ENCODE assay signal across 8 mouse cellular contexts in the genomic region with DNA sequence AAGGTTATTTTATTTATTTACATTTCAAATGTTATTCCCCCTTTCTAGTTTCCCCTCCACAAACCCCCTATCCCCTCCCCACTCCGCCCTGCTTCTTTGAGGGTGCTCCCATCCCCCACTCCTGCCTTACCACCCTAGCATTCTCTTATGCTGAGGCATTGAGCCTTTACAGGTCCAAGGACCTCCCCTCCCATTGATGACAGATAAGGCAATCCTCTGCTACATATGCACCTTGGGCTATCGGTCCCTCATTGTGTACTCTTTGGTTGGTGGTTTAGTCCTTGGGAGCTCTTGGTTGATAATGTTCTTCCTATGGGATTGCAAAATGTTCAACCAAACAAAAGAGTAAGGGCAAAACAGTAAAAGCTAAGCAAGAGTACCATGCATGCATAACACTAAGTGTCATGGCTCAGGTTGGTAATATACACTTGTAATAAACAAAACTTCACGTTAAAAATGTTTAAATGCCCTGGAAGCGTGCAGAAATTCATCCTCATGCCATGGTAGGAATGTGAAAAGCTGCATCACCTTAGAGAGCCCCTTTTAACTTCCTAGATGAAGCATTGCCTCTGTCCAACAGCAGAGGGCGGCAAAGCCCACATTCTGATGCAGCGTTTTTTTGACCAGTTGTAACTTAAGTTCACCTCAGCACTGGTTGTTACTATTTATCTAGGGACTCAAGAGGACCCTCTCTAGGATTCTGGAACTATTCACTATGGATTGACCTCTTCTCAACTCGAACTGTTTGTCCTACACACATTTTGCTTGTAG.
DNase-seq lines count a peak whose midpoint lies in the region; ATAC-seq and TF ChIP-seq lines count a peak whose summit lies in the region.
"Had no signal": no experiment of that assay in that cellular context is flagged by ENCODE, and none has a peak within 500 bp of the region (broad histone marks: within the 10 kb centered on the region; RNA-seq: fewer than 3 reads in every experiment).

No protein-coding gene starts in this region.

- no peaks in the 10 kb centered on the region for H3K4me1 ChIP-seq in ES-E14 (ENCODE audit: control insufficient read depth in 2 of 2, insufficient read depth in 2 of 2, low read length in 2 of 2, poor library complexity in 1 of 2)
- H3K4me1 ChIP-seq in hindbrain, embryonic 11.5 days (replicated peaks; ENCODE audit: control insufficient read depth, insufficient read depth, low read length), result no peaks in the 10 kb centered on the region
- H3K4me1 ChIP-seq: heart, embryonic 13.5 days had no signal

- H3K9me3 ChIP-seq in ES-E14 (ENCODE audit: control insufficient read depth, insufficient read depth, low read depth, low read length), result no peaks in the 10 kb centered on the region
- H3K9me3 ChIP-seq in hindbrain, embryonic 11.5 days (ENCODE audit: control insufficient read depth, low read length), result no peaks in the 10 kb centered on the region
- H3K9me3 ChIP-seq: heart, embryonic 13.5 days had no signal

- no peak overlapping the region for H3K9ac ChIP-seq in ES-E14 (ENCODE audit: insufficient read depth, low read depth, low read length, poor library complexity, severe bottlenecking)
- no peak overlapping the region for H3K9ac ChIP-seq in hindbrain, embryonic 11.5 days (ENCODE audit: low read depth, low read length)
- H3K9ac ChIP-seq: heart, embryonic 13.5 days had no signal

- no peak overlapping the region for H3K27ac ChIP-seq in ES-E14 (ENCODE audit: insufficient read depth, low read depth, low read length, poor library complexity, severe bottlenecking)
- H3K27ac ChIP-seq in hindbrain, embryonic 11.5 days (ENCODE audit: low read depth, low read length), result no peak overlapping the region
- H3K27ac ChIP-seq: heart, embryonic 13.5 days had no signal

- ATAC-seq in hindbrain, embryonic 11.5 days (ENCODE audit: low FRiP score), result peak; percentile 47
- peak; percentile 75 for ATAC-seq in megakaryocyte progenitor cell, adult 5-6 weeks (replicated peaks; ENCODE audit: poor library complexity)

- 19% methylated on average over 7 of the region's 7 CpGs for WGBS in hindbrain, embryonic 11.5 days

- DNase-seq in ES-E14 (ENCODE audit: low read depth, low spot score), result peak; percentile 41
- peak; percentile 4 for DNase-seq in adrenal gland, adult 8-10 months
- DNase-seq in embryo, embryonic 11.5 days (ENCODE audit: low read depth, low spot score), result peak; percentile 52
- peak; percentile 75 for DNase-seq in hindbrain, embryonic 11.5 days (ENCODE audit: low spot score)
- peak; percentile 44 to 64 for DNase-seq in layer of hippocampus, postnatal 14 days (ENCODE audit: low spot score in 2 of 2)
- DNase-seq in splenic B cell, adult 2 months (ENCODE audit: low read depth, low spot score), result peak; percentile 21

- in situ Hi-C loops in ES-E14 (cut with MboI; ENCODE audit: low sequenced_read_pairs in 2 of 2, unreplicated experiment in 2 of 2), result no loop called here

- H3K4me3 ChIP-seq in ES-E14 (ENCODE audit: insufficient read depth in 1 of 2, low read depth in 1 of 2, low read length in 2 of 2, poor library complexity in 1 of 2, severe bottlenecking in 1 of 2), result no peak overlapping the region
- no peak overlapping the region for H3K4me3 ChIP-seq in hindbrain, embryonic 11.5 days (ENCODE audit: low read depth, low read length)
- H3K4me3 ChIP-seq: heart, embryonic 13.5 days had no signal

- H3K4me2 ChIP-seq in hindbrain, embryonic 11.5 days (replicated peaks; ENCODE audit: low read depth, low read length), result no peak overlapping the region
- H3K4me2 ChIP-seq: heart, embryonic 13.5 days had no signal

- no peaks in the 10 kb centered on the region for H3K27me3 ChIP-seq in hindbrain, embryonic 11.5 days (ENCODE audit: control insufficient read depth, insufficient read depth, low read length)
- no peaks in the 10 kb centered on the region for H3K27me3 ChIP-seq in splenic B cell, adult 2 months (ENCODE audit: control insufficient read depth, insufficient read depth, low read length, poor library complexity, severe bottlenecking)
- H3K27me3 ChIP-seq: heart, embryonic 13.5 days had no signal

- H3K36me3 ChIP-seq in ES-E14 (ENCODE audit: control insufficient read depth, insufficient read depth, low read length, poor library complexity, severe bottlenecking), result no peaks in the 10 kb centered on the region
- H3K36me3 ChIP-seq in hindbrain, embryonic 11.5 days (ENCODE audit: control insufficient read depth, insufficient read depth, low read length), result no peaks in the 10 kb centered on the region
- no peaks in the 10 kb centered on the region for H3K36me3 ChIP-seq in splenic B cell, adult 2 months (ENCODE audit: control insufficient read depth, insufficient read depth, low read length, poor library complexity, severe bottlenecking)
- H3K36me3 ChIP-seq: heart, embryonic 13.5 days had no signal

TF ChIP-seq in ES-E14, 5 proteins besides CTCF, POLR2A, EP300 and RAD21:
- TF ChIP-seq MAFK (IDR thresholded peaks at IDR 0.05; ENCODE audit: insufficient read depth, low read depth, low read length) (peak; percentile 56; the same call in 1 of the 2 replicates), ZC3H11A (IDR thresholded peaks at IDR 0.05; ENCODE audit: borderline replicate concordance, low read depth, low read length) (peak; percentile 95), CHD2 (IDR thresholded peaks at IDR 0.05; ENCODE audit: low read depth, low read length) (no peak), HCFC1 (IDR thresholded peaks at IDR 0.05; ENCODE audit: borderline replicate concordance, insufficient read depth, low read length) (no peak), ZNF384 (IDR thresholded peaks at IDR 0.05; ENCODE audit: low read depth, low read length) (peak; percentile 66; the same call in 1 of the 2 replicates)

Comparison
In these comparisons a context has a peak if more than half of its experiments do, and no peak if none do; other contexts are left out.
1. DNase-seq: peak in every context shown above with its lines; median percentile 75 in hindbrain, embryonic 11.5 days; 54 in layer of hippocampus, postnatal 14 days; 52 in embryo, embryonic 11.5 days; 41 in ES-E14; 21 in splenic B cell, adult 2 months; 4 in adrenal gland, adult 8-10 months.